Mouse (Mus musculus) spleen, adult 2 months (tissue): Measurements from ENCODE around the gene Srp68. TPM values are rescaled to one million over a fixed set of nuclear protein-coding genes. Genes with fewer than 3 reads are reported as not detected.

Source experiments
- DNase-seq, 2 experiments: peaks; one replicate each; pipeline versions ENCODE4 v3.0.0 to v3.0.0-alpha.2; 2012 to 2021; ENCODE audit warnings: low spot score in 2 of 2, low read depth in 1 of 2
- H3K27ac ChIP-seq: fragments of 200-500 bp; 2 replicates; pipeline ENCODE4 v1.5.1; 2012; ENCODE audit warnings: low read length, inconsistent platforms; ENCODE audit not compliant: insufficient read depth
- H3K27me3 ChIP-seq: fragments of 200-500 bp; 2 replicates; pipeline ENCODE4 v1.6.1; 2012; ENCODE audit warnings: mild to moderate bottlenecking, moderate library complexity, low read length, inconsistent platforms; ENCODE audit not compliant: control insufficient read depth, insufficient read depth
- H3K36me3 ChIP-seq: fragments of 200-500 bp; 2 replicates; pipeline ENCODE4 v1.6.1; 2012; ENCODE audit warnings: mild to moderate bottlenecking, low read length, inconsistent platforms; ENCODE audit not compliant: control insufficient read depth, insufficient read depth
- H3K4me1 ChIP-seq: fragments of 200-500 bp; 2 replicates; pipeline ENCODE4 v1.6.1; 2011; ENCODE audit warnings: inconsistent platforms; ENCODE audit not compliant: control insufficient read depth, insufficient read depth, insufficient read length
- H3K4me3 ChIP-seq: fragments of 200-500 bp; 2 replicates; pipeline ENCODE4 v1.5.1; 2011; ENCODE audit warnings: mild to moderate bottlenecking, inconsistent platforms; ENCODE audit not compliant: insufficient read depth, insufficient read length; ENCODE audit errors: extremely low read depth
- CTCF ChIP-seq: fragments of 200-500 bp; IDR thresholded peaks from 2 replicates; pipeline ENCODE4 v1.5.1; 2011; ENCODE audit warnings: mild to moderate bottlenecking, inconsistent platforms; ENCODE audit not compliant: insufficient read depth, insufficient read length, insufficient replicate concordance; ENCODE audit errors: extremely low read depth
- POLR2A ChIP-seq: fragments of 200-500 bp; IDR thresholded peaks from 2 replicates; pipeline ENCODE4 v1.6.1; 2011; ENCODE audit warnings: low read depth, low read length, inconsistent platforms
- WGBS: fragments of 180-500 bp; shearing (Covaris S2); methylation state at CpG from one replicate; pipeline ENCODE4 v1.1.7; 2018; 5-methylcytosine and 5-hydroxymethylcytosine counted together
- polyA plus RNA-seq: library from polyadenylated mRNA; depleted of rRNA; stranded (reverse); fragments of >200 nt; gene quantifications from 2 replicates; pipeline ENCODE4 v1.2.3, GENCODE M21; 2012

The Srp68 gene
- polyA plus RNA-seq, 1 experiment, result 25.4 TPM

DNA sequence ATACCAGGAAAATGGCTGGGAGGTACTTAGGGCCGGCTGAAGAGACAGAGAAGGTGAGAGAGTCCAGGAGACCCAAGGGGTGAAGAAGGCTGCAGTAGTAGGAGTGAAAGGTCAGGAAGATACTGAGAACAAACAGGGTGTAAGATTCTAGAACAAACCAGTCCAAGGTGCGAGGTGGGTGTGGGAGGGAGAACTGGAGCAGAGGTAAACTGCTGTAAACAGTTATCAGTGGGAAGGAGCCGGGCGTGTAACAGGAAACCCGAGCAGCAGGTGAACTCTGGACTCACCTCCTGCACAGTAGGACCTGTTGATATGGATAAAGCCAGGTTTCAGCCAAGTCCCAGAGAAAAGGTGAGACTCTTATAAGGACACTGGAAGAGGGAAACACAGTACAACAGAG lies 63.3 kb downstream of the Srp68 start:
- Histone ChIP-seq H3K27ac (no peak overlapping the region), H3K27me3 (no peaks in the 10 kb centered on the region), H3K4me3 (no peak overlapping the region), H3K36me3 (peaks cover 8% of the 10 kb centered on the region), H3K4me1 (no peaks in the 10 kb centered on the region)
- TF ChIP-seq CTCF, result no peak
- no peak for TF ChIP-seq POLR2A
- WGBS, result 83% methylated on average over 5 of the region's 5 CpGs
- DNase-seq, result no peak

DNA sequence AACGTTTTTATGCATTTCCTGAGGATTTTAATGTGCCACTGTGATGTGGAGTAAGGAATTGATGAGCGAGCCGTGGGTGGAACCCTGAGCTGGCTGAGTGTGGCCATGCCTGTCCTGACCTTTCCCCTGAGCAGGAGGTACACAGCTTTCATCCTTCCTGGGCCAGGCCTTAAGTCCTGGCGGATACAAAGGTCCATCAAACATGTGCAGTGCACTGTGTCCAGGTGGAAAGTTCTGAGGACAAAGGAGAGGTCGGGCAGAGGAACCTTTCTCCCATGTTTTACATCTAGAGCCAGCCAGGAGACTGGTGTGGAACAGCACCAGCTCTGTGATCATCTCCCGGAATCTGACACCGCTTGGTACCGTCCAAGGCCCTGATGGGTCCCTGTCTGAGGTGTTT lies 64.8 kb downstream of the Srp68 start:
- Histone ChIP-seq H3K4me3 (no peak overlapping the region), H3K27me3 (no peaks in the 10 kb centered on the region), H3K27ac (no peak overlapping the region), H3K4me1 (no peaks in the 10 kb centered on the region), H3K36me3 (peaks cover 14% of the 10 kb centered on the region)
- WGBS, result 87% methylated on average over 8 of the region's 8 CpGs
- no peak for DNase-seq
- TF ChIP-seq POLR2A, result no peak
- TF ChIP-seq CTCF, result no peak

DNA sequence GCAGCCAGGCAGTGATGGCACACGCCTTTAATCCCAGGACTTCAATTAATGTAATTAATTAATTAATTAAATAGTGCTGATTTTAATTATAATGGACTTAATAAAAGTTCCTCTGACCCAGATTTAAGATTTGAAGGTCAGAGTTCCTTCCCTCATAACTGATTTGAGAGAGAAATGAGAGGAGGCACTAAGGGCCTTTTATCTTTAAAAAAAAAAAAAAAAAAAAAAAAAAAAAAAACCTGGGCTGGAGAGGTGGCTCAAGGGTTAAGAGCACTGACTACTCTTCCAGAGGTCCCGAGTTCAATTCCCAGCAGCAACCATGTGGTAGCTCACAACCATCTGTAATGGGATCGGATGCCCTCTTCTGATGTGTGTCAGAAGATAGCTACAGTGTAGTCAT lies 65.4 kb downstream of the Srp68 start:
- DNase-seq, result no peak
- 95% methylated on average over 3 of the region's 3 CpGs for WGBS
- no peak for TF ChIP-seq POLR2A
- TF ChIP-seq CTCF, result no peak
- peaks cover 14% of the 10 kb centered on the region for H3K36me3 ChIP-seq
- H3K27ac ChIP-seq, result no peak overlapping the region
- no peak overlapping the region for H3K4me3 ChIP-seq
- no peaks in the 10 kb centered on the region for H3K4me1 ChIP-seq
- H3K27me3 ChIP-seq, result no peaks in the 10 kb centered on the region

DNA sequence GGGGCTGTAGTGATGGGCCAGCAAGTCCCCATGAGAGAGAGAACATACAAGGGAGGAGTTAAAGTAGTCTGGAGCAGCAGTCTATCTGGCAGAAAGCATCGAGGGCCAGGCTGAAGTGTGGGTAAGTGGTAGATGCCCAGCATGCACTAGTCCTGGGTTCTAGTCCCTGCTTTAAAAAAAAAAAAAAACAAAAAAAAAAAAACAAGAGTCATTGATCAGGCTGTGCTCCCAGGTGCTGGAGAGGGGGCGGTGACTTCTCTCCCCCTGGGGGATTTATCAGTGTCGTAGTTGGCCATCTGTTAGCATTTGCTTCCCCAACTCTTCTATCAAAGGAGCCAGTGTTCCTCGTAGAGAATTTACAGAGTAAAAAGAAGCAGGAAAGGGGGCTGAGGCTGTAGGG lies 67.3 kb downstream of the Srp68 start:
- H3K4me1 ChIP-seq, result no peaks in the 10 kb centered on the region
- WGBS, result 70% methylated on average over 4 of the region's 4 CpGs
- H3K36me3 ChIP-seq, result peaks cover 14% of the 10 kb centered on the region
- no peak for DNase-seq
- H3K27me3 ChIP-seq, result no peaks in the 10 kb centered on the region
- no peak for TF ChIP-seq CTCF
- TF ChIP-seq POLR2A, result no peak
- H3K27ac ChIP-seq, result no peak overlapping the region
- H3K4me3 ChIP-seq, result no peak overlapping the region

DNA sequence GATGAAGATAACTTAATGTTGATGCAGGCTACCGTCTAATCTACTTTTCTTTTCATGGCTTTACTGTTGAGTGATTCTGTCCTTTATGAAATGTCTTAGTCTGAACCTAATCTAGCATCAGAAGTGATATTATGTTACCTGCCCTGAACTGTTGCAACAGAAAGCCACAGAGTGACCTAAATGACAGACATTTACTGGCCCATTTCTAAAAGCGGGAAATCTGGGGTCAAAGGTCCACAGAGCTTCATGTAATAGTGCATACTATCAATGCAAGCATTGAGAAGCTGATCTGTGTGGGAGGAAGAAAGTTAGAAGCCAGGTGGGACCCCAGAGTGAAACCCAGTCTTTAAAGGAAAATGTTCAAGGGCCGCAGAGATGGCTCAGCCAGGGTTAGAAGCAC lies 70.9 kb downstream of the Srp68 start:
- H3K27ac ChIP-seq, result no peak overlapping the region

DNA sequence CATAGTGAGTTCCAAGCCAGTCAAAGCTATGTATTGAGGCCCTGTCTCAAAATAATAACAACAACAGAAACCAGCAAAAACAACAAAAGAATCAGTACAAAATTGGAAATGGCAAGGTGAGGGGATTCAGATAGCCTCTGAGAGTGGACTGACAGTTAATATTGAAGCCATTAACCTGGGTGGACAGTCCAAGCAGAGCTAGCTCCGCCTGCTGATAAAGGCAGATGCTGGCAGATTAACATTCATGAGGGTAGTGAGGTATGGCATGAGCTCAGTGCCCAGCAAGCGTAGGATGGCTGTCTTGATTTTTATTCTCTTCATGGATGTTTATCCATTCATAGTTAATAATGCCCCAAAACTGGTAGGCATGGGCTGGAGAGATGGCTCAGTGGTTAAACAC lies 72.9 kb downstream of the Srp68 start:
- Histone ChIP-seq H3K4me3 (no peak overlapping the region), H3K36me3 (peaks cover 6% of the 10 kb centered on the region), H3K27ac (no peak overlapping the region), H3K4me1 (no peaks in the 10 kb centered on the region), H3K27me3 (no peaks in the 10 kb centered on the region)
- no peak for DNase-seq
- TF ChIP-seq POLR2A (no peak), CTCF (no peak)
- 89% methylated on average over 2 of the region's 2 CpGs for WGBS

More for the DNA sequence above, 70.9 kb downstream of the Srp68 start:
- no peaks in the 10 kb centered on the region for H3K4me1 ChIP-seq
- TF ChIP-seq CTCF (no peak), POLR2A (no peak)
- no peak for DNase-seq
- H3K27me3 ChIP-seq, result no peaks in the 10 kb centered on the region
- peaks cover 14% of the 10 kb centered on the region for H3K36me3 ChIP-seq
- 94% methylated on average over 3 of the region's 3 CpGs for WGBS
- H3K4me3 ChIP-seq, result no peak overlapping the region

DNA sequence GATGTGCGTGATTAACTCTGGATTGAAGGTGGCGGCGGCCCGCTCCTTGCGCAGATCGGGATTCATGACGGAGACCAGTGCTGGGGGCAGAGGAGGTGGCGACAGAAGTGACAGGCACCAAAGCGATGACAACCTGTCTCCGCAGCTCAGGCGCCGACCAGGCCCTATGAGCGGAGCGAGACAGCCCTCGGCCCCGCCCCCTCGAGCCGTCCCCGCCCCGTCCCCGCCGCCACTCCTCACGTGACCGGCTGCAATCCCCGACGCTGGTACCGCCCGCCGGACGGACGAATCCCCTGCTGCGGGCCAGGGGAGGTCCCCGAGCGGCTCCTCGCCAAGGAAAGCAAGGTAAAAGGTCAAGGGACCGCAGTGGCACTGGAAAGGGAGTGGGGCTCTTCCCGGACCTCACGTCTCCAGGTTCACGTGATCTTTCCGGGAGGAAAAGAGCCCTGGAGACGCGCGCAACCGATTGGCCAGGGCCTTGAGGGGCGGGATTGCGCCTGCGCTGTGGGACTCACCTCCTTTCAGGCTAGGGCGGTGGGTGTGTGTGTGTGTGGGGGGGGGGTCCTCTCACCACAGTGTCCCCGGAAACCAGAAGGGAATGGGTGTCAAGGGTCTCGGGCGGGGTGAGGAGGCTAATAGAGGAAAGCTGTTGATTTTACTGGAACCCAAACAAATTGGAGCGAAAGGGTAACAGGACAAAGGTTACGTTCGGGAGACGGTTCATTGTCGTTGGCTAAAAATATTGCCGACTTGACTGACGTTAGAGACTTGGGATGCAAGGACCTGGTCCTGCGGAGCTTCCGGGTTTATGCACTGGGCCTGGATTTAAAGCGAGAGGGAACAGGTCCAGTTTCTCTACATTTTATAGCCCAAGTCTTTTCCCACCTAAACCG lies 75.1 kb downstream of the Srp68 start, which contains the start of the genes Ten1 and Acox1:
TSS of gene Ten1 (plus strand) at position 217 of the 893 bp plus-strand sequence.
TSS of gene Acox1 (minus strand) at position 407 of the 893 bp plus-strand sequence.
- under 1% methylated on average over 62 of the region's 62 CpGs for WGBS
- DNase-seq, result peak; percentile 84 to 92
- Histone ChIP-seq H3K27ac (peak within 1 kb of the TSS; percentile 89), H3K27me3 (no peaks in the 10 kb centered on the region), H3K36me3 (no peaks in the 10 kb centered on the region), H3K4me1 (peaks cover 5% of the 10 kb centered on the region; the same call in 1 of the 2 replicates), H3K4me3 (peak within 1 kb of the TSS; percentile 94)
- TF ChIP-seq POLR2A (peak; percentile 67), CTCF (no peak)
